Mouse (Mus musculus) MEL (cell line): ENCODE measurements at regions not wholly inside any gene's neighbourhood (a gene's known extent, or its start where the extent isn't known, plus 50 kb on each side); places are given as distances from the start of the nearest gene placed in this dataset.

Experiments used
- CTCF ChIP-seq, 3 experiments: IDR thresholded peaks in 2 of 3; conservative IDR thresholded peaks in 1 of 3; 2 replicates each; pipeline ENCODE4 v1.5.1; 2011 to 2012; ENCODE audit warnings: low read length in 3 of 3, low read depth in 2 of 3, mild to moderate bottlenecking in 2 of 3, improper control_type of control experiment in 1 of 3, inconsistent platforms in 1 of 3, mixed read lengths in 1 of 3, moderate library complexity in 1 of 3; ENCODE audit not compliant: control insufficient read depth in 1 of 3, insufficient read depth in 1 of 3, poor library complexity in 1 of 3, severe bottlenecking in 1 of 3
- ELF1 ChIP-seq: IDR thresholded peaks from 2 replicates; pipeline ENCODE4 v1.6.1; 2014; ENCODE audit warnings: low read depth, mild to moderate bottlenecking, inconsistent platforms, low read length, improper control_type of control experiment, moderate library complexity
- EP300 ChIP-seq, 2 experiments: IDR thresholded peaks; 2 replicates each; pipeline ENCODE4 v1.6.1; 2011; ENCODE audit warnings: improper control_type of control experiment in 2 of 2, low read length in 2 of 2, low read depth in 1 of 2, mild to moderate bottlenecking in 1 of 2
- JUND ChIP-seq: IDR thresholded peaks from 2 replicates; pipeline ENCODE4 v1.6.1; 2011; ENCODE audit warnings: low read depth, mild to moderate bottlenecking, improper control_type of control experiment, low read length
- KAT2A ChIP-seq: conservative IDR thresholded peaks from 2 replicates; pipeline ENCODE4 v1.6.1; 2012; ENCODE audit warnings: low read depth, low read length, improper control_type of control experiment, inconsistent platforms
- MAFK ChIP-seq: IDR thresholded peaks from 2 replicates; pipeline ENCODE4 v1.6.1; 2011; ENCODE audit warnings: low read depth, mild to moderate bottlenecking, low read length, improper control_type of control experiment, borderline replicate concordance
- RCOR1 ChIP-seq: IDR thresholded peaks from 2 replicates; pipeline ENCODE4 v1.6.1; 2012; ENCODE audit warnings: low read depth, mild to moderate bottlenecking, inconsistent platforms, low read length, improper control_type of control experiment
- TCF12 ChIP-seq: IDR thresholded peaks from 2 replicates; pipeline ENCODE4 v1.6.1; 2014; ENCODE audit warnings: low read depth, mild to moderate bottlenecking, inconsistent platforms, low read length, improper control_type of control experiment, moderate library complexity
- ZMIZ1 ChIP-seq: IDR thresholded peaks from 2 replicates; pipeline ENCODE4 v1.6.1; 2012; ENCODE audit warnings: low read depth, mild to moderate bottlenecking, inconsistent platforms, low read length, improper control_type of control experiment, moderate library complexity
- ZNF384 ChIP-seq: IDR thresholded peaks from 2 replicates; pipeline ENCODE4 v1.6.1; 2012; ENCODE audit warnings: low read depth, mild to moderate bottlenecking, inconsistent platforms, low read length, improper control_type of control experiment

DNA sequence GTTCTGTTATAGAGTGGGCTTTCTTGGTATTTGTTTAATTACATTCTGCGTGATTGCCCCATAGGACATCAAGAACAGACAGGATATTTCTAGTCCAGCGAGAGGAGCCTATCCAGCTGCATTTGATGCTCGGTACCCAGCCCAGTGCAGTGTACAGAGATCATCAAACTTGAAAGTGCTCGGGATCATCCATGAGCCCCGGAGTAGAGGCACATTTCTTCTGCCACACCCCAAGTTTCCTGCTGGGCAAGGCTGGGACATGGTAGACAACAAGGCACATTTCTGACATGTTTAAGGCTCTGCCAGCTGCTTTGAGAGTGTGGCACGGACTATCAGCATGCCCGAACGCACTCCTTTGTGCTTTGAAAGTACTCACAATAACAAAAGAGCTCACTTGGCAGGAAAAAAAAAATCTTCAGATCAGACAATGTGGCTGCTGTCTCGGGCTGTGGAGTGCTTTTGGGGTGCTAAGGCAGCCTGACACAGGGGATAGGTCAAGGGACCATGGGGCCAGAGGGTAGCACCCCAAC lies 607.2 kb downstream of the Zfp706 start:
- TF ChIP-seq CTCF (IDR thresholded peaks at IDR 0.05 in 2 of 3, conservative IDR thresholded peaks at IDR 0.05 in 1 of 3; ENCODE audit: control insufficient read depth in 1 of 3, insufficient read depth in 1 of 3, low read depth in 2 of 3, low read length in 3 of 3, poor library complexity in 1 of 3, severe bottlenecking in 1 of 3) (no peak), TCF12 (no peak), MAFK (no peak), EP300 (IDR thresholded peaks at IDR 0.05; ENCODE audit: low read depth in 1 of 2, low read length in 2 of 2) (no peak), ZMIZ1 (no peak), ZNF384 (no peak), JUND (no peak), RCOR1 (no peak), KAT2A (no peak), ELF1 (no peak)
